Mouse (Mus musculus): ENCODE measurements around the gene Capn10.

The Capn10 gene

DNA sequence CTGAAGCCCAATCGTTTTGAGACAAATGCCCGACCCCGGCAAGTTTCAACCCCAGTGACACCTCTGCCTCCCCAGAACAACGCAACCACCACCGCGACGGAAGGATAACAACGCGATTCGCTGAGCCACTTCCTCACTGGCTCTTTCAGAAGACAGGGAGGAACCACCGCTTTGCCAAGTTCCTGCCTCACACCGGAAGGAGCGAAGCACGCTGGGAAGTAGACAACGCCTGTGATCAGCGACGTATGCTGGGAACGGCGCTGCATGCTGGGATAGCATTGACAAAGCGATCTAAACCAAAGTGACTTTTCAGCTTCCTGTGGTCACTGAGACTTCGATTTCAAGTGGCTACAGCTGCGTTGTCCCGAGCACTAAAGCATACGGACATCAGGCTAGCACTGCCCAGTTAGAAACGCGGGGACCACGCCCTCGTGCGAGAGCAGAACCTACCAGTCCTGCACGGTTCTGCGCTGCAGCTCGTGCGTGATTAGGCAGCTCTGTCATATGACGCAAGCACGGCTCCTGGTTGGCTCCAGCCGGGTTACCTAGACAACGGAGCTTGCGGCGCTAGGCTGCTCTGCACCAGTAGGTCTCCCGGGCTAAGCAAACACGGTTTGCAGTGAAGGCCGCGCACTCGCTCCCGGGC lies at the start of gene Capn10:
Gene Capn10 (plus strand): TSS at position 195 of the 646 bp plus-strand sequence.
- DNase-seq (ENCODE audit: low spot score): peak; percentile 89

DNA sequence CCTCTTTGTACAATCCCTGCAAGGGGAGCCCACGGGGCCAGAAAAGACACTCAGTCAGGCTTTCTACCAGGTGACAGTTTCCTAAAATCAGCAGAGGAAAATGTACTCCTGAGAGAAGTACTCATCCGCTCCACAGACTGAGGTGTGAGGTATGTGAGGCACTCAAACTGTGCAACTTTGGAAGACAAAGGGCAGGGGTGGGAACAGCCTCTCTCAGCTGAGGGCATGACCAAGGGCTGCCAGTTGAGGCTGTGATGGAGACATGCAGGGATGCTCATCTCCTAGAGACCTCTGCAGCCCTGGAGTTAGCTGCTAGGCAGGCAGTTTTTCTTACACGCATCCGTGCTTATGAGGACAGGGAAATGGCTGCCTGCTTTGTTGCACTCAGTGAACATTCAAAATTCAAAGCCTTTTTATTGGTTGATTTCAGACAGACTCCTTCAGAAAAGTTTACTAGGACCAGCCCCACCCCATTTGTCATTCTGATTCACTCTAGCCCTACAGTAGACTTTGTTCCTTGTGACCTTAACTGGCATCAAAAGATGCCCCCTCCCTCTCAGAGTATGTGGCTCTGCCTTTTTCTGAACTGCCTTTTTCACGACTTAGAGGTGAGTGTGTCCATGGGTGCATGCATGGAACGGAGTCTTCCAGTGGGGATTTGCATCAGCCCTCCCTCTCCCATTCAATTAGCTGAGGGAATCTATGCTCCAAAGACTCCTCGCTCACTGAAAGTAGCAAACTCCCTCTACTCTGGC lies 45.1 kb upstream of the Capn10 start:
- DNase-seq (ENCODE audit: low spot score): no peak

DNA sequence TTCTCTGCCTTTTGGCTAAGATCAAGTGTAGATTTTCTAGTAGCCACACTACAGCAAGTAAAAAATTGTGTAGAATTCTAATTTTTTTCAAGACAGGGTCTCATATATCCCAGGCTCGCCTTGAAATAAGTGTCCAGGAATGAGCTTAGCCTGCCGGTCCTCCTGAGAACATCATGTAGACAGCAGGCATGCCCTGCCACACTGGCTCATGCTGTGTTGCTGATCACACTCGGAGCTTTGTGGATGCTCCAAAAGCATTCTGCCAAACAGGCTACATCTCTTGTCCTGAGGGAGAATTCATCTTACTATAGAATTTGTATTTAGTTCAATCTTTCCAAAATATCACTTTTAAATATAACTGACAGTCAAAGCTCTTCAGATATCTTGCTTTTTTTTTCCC lies 41.4 kb upstream of the Capn10 start:
- no peak for DNase-seq (ENCODE audit: low spot score)

DNA sequence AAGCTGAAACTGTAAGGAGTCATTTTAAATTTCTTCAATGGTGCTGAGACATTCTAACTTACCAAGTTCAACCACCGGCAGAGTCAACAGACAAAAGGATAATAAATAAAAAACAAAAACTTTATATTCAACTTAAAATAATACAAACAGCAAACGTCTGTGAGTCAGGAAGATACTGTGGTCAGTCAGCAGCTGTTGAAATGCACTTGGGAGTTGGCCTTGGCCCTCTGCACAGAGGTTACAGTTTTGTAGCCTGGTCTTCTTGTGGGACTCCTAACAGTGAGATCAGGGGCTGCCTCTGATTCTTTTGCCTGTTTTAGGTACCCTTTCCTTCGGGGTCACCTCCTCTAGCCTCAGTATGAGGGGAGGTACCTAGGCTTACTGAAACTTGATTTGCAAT lies 40.3 kb upstream of the Capn10 start:
- DNase-seq (ENCODE audit: low spot score): no peak

DNA sequence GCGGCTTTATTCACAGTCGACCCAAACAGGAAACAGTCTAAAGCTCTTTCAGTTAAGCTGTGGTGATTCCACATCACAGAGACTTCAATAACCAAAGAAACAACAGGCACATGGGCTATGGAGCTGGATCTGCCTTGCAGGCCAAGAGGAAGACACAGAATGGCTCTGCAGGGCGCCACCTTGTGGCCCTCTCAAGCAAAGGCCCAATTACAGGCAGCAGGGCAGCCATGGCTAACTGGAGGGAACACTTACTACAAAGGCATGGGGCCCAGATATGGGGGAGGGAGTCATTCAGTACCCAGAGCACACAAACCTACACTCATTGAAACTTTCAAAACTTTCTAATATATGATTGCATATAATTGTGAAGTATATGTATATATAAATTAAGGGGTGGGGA lies 39.1 kb upstream of the Capn10 start:
- DNase-seq (ENCODE audit: low spot score): peak; percentile 31

DNA sequence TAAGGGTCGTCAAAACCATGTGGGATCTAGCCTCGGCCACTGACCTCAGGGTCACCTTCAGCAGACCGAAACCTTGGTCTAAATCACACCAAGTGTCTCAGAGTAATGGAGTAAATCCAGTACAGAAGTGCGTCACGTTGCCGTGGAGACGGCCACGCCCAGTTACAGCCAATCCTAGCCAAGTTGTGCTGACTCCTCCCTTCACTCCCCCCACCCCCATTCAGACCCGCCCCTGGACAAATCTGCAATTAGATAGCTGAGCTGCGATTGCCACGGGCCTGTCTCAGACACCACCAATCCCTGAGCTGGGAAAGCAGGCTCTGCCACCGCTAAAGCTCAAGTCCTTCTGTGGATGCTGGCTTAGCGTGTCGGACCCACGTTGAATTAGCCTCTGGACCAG lies 31.4 kb upstream of the Capn10 start, which contains the start of gene Ankmy1:
Gene Ankmy1 (minus strand): TSS at position 121 of the 400 bp plus-strand sequence.
- DNase-seq (ENCODE audit: low spot score): no peak

DNA sequence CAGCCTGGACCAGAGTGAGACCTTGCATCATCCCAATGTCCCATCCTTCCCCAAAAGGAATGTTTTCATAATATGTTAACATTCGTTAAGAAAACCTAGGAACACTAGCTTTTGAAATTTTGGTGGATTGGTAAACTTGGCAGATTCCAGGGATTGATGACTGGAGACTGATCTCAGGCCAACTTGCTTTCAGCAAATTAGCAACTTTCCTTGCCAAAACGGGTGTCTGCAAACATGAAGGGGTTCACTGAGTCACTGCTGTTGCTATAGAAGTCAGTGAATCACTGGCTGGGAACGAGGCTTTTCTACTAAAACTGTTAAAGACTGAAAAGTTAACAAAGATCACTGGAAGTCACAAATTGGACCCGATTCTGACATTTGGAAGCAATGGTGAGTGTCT lies 30.5 kb upstream of the Capn10 start:
- DNase-seq (ENCODE audit: low spot score): no peak

DNA sequence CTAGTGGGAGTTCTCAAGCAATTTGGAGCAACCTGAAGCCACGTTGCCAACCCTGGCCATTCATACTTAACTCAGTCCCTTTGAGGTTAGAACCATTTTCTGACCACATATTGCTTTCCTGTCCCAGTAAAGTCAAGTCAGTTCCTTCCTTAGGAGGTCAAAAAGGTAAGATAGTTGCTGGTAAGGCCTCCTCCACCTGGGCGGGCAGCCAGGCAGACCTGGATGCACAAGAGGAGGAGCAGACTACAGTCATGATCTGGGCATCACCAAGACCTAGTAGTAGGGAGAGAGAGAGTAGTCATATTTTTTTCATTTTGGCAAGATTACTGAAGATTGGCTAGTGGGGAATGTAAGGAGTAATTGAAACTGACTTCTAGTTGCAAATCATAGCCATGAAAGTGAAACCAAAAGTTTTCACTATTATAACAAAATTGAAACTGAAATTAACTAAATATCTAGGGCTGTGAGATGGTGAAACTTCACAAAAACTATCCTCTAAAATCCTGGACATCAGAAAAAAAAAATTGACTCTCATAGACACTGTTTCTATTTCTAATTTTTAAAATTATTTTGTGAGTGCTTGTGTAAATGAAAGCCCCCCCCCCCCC lies 28.4 kb upstream of the Capn10 start:
- no peak for DNase-seq (ENCODE audit: low spot score)

DNA sequence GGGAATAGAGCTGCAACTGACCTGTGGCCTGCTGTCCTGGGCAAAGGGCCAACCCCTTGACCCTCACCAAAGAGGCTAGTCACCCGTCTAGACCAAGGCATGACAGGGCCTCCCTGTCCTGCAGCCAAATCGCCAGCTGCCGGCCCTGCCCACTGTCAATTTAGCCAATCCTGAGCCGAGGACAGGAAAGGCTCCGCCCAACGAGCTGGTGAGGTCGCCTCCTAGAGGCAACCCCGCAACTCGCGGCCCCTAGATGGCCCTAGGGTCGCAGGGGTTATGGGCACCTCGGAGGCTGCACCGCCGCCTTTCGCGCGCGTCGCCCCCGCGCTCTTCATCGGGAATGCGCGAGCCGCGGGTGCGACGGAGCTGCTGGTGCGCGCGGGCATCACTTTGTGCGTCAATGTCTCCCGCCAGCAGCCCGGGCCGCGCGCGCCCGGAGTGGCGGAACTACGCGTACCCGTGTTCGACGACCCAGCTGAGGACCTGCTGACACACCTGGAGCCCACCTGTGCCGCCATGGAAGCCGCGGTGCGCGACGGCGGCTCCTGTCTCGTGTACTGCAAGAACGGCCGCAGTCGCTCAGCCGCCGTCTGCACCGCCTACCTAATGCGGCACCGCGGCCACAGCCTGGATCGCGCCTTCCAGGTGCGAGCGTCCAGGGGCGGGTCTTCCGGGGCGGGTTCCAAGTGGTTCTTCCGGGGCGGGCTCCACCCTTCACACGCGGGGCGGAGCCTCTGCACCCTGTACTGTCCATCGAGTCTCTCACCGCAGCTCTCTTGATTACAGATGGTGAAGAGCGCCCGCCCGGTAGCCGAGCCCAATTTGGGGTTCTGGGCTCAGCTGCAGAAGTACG lies 27.2 kb upstream of the Capn10 start, which contains the start of gene Dusp28:
Gene Dusp28 (plus strand): TSS at position 203 of the 853 bp plus-strand sequence.
- peak; percentile 80 for DNase-seq (ENCODE audit: low spot score)

DNA sequence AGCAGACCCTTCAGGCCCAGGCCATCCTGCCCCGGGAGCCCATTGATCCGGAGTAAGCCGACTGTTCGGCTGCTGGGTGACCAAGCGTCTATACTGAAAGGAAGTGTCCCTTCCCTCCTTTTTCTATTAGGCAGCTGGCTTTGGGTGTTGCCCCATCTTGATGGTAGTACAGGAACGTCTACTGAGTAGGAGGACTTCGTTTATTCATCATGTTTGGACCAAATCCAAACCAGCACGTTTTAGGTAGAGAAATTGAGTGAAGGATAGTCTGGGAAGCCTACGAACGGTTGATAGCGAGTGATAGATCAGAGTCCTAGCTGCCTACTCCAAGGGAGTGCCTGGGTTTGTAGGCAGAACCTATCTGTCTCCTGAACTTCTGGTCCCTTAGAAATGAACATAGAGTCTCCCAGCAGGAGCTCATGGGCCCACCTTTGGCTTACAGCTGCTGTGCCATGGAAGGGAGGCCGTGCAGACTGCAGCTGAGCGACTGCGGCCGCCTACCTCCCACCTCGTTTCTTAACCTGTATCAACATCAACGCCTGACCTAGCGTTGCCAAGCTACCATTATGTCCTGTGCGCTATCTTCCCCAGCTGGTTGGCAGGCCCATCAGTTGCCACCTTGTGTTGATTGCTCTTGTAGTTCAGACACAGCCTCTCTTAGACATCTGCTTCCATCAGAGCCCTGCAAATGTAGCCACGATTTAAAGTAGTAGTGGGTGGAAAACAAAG lies 26.4 kb upstream of the Capn10 start:
- no peak for DNase-seq (ENCODE audit: low spot score)

DNA sequence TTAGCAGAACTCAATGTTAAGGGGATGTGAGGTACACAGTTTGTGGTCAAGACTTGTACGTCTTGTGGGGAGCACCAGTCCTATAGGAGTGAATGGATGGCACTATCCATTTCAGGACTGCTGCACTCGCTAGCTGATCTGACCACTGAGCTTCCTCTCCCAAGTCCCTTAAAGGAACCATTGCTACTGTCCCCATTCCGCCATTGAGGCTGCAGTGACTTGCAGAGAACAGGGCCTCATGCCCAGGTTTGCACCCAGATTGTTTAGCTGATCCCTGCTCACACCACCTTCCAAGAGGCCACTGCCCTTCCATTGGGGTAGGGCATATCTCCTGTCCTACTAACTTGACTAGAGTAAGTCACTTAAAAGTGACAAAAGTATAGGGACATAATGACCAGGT lies 25.5 kb upstream of the Capn10 start:
- no peak for DNase-seq (ENCODE audit: low spot score)

DNA sequence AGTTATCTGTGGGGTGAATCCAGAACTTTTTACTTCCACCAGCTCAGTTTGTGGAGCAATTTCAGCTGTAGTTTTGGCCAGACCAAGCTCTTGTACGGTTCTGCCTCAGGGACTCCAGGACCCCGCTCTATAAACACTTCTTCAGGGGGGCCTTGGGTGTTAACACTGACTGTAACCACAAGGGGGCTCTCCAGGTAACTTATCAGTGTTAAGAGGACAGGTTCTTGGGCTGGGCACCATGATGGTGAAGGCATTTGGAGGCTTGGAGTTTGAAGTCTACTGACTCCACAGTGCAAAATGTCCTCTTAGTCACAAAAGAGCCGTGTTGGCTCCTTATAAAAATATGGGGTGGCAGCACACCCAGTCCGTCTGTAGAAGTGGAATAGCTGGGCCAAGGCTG lies 25.1 kb upstream of the Capn10 start:
- DNase-seq (ENCODE audit: low spot score): no peak

DNA sequence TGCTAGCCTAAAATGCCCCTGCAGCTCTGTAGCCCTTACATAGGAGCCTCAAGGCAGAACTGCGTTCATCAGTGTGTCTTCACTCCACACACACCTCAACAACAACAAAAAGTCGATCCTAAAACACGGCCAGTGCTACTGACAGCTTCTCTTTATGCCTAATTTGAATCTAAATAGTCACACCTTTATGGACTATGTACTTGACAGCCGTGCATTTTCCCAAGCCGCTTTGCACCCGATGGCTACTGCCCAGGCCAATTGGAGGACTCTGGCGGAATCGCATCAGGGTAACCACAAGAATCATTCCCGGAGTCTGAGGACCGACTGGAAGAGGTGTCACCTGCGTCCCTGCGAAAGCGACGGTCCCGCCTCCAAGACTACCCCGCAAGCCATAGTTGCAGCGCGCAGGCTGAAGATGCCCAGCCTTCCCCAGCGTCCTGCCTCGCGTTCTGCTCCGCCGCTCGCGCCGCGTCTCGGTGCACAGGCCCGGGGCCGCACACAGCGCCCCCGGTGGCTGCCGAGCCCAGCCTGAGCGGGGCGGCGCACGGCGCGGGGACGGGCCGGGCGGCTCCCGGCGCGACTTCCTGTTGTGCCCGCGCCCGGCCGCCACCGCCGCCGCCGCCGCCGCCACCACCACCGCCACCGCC lies 23.8 kb upstream of the Capn10 start, which contains the start of gene Rnpepl1:
Gene Rnpepl1 (plus strand): TSS at position 545 of the 647 bp plus-strand sequence.
- DNase-seq (ENCODE audit: low spot score): peak; percentile 68

DNA sequence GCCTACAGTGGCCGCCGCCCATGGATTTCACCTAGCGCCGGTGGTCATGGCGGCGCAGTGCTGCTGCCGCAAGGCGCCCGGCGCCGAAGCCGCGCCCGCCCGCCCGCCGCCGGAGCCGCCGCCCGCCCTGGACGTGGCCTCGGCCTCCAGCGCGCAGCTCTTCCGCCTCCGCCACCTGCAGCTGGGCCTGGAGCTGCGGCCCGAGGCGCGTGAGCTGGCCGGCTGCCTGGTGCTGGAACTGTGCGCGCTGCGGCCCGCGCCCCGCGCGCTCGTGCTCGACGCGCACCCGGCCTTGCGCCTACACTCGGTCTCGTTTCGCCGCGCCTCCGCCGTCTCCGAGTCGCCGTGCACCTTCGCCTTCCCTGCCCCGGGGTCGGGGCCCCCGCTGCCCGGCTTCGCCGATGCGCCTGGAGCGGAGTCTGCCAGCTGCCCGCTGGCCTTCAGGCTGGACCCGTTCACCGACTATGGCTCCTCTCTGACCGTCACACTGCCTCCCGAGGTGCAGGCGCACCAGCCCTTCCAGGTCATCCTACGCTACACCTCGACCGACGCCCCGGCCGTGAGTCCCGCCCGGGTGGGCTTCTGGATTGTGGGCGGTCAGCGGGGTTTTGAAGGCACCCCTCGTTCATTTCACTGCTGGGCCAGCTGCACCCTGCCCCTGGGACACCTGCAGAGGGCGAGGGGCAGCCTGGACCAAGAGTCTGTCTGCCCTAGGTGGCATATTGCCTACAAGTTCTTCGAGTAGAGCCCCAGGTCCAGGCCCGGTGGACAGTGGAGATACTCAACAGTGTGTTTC lies 23.1 kb upstream of the Capn10 start:
- DNase-seq (ENCODE audit: low spot score): peak; percentile 40

DNA sequence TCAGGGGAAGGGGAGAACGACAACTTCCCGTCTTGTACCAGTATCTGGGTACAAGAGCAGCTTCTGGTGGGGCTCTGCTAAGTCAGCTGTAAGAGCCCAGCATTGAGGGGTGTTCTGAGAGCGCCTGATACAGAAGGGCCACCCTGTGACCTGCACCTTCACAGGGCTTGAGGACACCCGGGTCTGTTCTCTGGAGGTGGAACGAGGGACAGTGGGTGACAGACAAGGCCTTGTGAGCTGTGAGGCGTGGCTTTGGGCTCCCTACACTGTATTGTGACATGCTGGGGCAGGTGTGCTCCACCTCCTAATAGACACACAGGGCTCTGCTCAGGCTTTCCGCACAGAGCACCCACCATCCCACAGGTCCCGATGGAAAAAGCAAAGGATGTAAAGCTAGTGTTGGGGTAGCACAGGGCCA lies 22.4 kb upstream of the Capn10 start:
- no peak for DNase-seq (ENCODE audit: low spot score)

DNA sequence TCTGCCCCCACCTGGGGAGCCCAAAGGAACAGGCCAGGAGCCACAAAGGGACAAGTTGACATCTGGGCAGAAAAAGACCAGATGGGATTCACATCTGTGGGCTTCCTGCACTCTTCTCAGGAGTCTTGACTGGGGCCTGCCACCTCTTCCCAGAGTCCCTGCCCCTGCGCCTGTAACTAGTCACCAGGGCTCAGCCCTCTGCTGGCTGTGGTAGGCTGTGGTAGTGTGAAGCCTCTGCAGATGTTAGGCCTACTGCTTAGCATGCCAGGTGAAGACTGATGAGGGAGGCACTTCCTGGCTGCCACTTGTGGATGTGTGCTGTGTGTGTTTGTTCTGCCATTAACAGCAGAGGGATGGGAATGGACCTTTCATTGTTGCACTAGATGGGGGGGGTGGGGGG lies 21.9 kb upstream of the Capn10 start:
- no peak for DNase-seq (ENCODE audit: low spot score)

DNA sequence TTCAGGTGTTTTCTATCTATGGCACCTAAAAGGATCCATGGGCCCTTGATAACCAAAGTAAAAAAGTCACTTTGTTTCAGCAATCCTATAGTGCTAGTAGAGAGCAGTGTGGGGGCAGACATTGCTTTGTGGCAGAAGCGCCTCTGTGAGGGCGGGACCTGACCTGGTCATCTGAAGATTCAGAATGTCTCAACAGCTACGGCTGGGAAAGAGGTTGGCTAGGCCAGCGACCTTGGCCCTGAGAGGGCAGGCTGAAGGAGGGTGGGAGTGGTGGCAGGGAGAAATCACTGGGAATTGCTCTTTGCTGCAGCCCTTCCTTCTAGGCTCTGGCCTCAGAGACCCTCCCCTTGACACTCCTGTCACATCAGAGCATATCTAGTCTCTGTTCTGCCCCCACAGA lies 19.9 kb upstream of the Capn10 start:
- no peak for DNase-seq (ENCODE audit: low spot score)

DNA sequence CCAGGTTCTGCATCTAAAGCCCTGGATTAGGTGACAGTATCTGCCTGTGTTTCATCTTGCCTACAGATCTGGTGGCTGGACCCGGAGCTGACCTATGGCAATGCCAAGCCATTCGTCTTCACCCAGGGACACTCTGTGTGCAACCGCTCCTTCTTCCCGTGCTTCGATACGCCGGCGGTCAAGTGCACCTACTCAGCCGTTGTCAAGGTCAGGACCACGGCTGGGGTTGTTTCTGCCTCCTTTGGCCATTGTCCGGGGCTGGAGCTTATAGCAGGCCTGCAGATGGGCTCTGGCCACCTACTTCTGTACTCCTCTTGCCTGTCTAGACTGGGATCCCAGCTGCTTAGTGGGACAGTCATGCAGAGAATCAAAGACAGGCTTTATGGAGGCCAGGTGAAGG lies 19.2 kb upstream of the Capn10 start:
- no peak for DNase-seq (ENCODE audit: low spot score)

DNA sequence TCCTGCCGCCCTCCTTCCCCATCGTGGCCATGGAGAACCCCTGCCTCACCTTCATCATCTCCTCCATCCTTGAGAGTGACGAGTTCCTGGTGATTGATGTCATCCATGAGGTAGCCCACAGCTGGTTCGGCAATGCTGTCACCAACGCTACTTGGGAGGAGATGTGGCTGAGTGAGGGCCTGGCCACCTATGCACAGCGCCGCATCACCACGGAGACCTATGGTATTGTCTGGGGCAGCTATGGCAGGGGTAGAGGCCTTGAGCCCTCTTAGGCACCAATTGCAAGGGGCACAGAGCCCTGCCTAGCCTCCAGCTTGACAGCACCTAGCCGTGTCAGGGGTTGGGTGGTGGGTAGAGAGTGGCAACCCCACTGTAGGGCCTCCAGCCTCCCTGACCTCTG lies 17.5 kb upstream of the Capn10 start:
- DNase-seq (ENCODE audit: low spot score): no peak

DNA sequence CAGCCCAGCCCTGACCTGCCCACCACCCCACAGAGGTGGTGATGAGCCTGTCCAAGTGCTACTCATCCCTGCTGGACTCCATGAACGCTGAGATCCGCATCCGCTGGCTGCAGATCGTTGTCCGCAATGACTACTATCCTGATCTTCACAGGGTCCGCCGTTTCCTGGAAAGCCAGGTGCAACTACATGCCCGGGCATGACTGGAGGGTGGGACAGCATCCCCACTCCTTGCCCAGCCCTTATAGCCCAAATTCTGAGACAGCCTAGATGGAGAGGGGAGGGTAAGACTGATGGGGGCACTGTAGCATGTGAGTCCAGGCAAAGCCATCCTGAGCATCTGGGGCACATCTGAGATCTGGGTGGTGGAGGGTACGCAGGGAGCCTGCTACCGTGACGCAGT lies 15.0 kb upstream of the Capn10 start:
- no peak for DNase-seq (ENCODE audit: low spot score)

Data from spleen, adult 12 weeks (tissue).